Mouse (Mus musculus): ENCODE data around the gene Piwil4. TPM values are rescaled to one million over a fixed set of nuclear protein-coding genes. Genes with fewer than 3 reads are reported as not detected.

Piwil4 gene
- 0.19 and 0.43 TPM in 2 replicates for polyA plus RNA-seq (2015; fragmentation: Nextera tagmentation; extraction: Ambion mirVana)

- 88% methylated on average over 19 of the region's 19 CpGs for WGBS
- Histone ChIP-seq H3K9ac (replicated peaks) (no peak within 1 kb of the TSS), H3K36me3 (no peaks in the 10 kb centered on the region), H3K4me2 (replicated peaks) (no peak within 1 kb of the TSS), H3K9me3 (no peaks in the 10 kb centered on the region), H3K4me3 (replicated peaks) (no peak within 1 kb of the TSS), H3K4me1 (replicated peaks) (no peaks in the 10 kb centered on the region), H3K27me3 (no peaks in the 10 kb centered on the region), H3K27ac (no peak within 1 kb of the TSS)
- no peak for ATAC-seq
Observed at GRCm38 (mm10) chr9:14740151-14740924, at the start of gene Piwil4. Gene Piwil4, minus strand, starts transcription at chr9:14740733.

DNA sequence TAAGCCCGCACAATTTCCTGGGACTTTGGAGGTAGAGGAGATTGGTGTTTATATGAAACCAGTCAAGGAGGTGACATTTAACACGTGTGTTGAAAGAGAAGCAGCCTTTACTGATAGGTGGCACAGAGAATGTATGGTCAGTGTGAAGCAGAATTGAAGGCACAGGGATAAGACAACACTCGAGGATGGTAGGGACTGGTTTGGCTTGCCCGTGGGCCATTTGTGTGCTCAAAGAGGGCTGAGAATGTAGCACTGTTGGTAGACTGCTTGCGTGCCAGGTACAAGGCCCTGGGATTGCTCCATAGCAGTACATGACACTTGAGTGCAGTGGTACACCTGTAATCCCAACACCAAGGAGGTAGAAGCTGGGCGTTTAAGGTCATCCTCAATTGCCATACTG lies 46.8 kb upstream of the Piwil4 start:
- Histone ChIP-seq H3K4me1 (replicated peaks) (peaks cover 16% of the 10 kb centered on the region), H3K27me3 (no peaks in the 10 kb centered on the region), H3K4me2 (replicated peaks) (no peak overlapping the region), H3K4me3 (replicated peaks) (no peak overlapping the region), H3K27ac (no peak overlapping the region), H3K9me3 (no peaks in the 10 kb centered on the region), H3K9ac (replicated peaks) (no peak overlapping the region), H3K36me3 (peaks cover 39% of the 10 kb centered on the region)
- WGBS = 89% methylated on average over 6 of the region's 6 CpGs
- no peak for ATAC-seq

DNA sequence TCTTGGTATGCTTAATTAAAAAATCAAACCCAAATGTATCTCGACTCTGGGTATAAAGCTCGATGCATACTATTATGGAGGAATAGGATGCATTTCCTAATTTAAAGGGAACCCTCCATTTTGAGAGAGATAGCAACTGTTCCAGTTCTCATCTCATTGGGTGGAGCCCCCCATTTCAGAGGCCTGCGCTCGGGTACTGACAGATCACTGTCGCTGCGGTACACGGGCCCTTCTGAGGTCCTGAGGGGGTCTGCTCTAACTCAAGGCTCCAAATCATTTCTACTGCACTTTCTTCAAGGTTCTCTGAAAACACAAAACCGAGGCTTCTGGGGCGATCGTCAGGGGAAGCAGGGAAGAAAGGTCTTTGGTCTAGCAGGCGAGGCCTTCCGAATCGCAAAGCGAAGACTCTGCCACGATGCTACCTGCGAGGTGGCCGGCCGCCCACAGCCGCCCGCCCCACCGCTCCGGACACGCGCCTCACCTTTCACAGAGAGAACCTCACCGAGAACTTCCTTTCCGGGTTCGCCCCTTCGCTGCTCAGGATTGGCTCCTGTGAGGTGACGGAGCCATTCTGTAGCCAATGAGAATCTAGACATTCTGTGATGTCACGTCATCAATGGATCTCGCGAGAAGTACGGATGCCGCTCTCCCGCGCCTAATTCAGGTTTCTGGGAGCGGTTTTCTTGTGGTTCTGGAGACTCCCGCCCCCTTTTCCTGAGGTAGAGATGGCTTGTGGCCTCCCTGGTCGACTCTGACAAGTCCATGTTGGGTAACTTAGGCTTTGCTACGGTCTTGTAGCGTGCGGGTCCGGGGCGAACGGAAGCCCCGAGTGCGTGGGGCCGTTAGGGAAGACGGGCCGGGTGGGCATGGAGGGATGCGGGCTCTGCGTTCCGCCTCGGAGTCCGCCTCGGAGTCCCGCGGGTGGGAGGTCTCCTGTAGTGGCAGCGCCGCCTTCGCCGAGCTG lies 43.8 kb upstream of the Piwil4 start, which contains the start of the genes Mre11a and Ankrd49:
Gene Mre11a (plus strand): TSS at position 616 of the 964 bp plus-strand sequence.
Gene Ankrd49 (minus strand): TSS at position 818 of the 964 bp plus-strand sequence.
- under 1% methylated on average over 62 of the region's 62 CpGs for WGBS
- ATAC-seq = peak; percentile 99

DNA sequence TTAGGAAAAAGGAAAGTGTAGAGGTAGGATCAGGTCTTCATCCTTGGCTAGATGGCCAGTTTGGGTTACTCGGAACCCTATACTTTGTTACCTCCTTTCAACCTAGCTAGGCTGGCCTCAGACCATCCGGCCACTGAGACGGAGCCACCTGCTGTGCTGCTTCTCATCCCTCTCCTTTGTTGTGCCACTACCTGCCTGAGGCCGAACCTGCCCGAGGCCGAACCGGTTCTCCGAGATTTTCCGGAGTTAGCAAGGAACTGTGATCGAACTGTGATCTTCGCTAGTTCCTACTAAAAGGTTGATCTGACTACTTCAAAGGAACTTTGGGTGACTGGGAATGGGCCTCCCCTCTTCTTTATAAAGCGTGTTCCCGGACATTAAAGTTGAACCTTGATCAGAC lies 37.8 kb upstream of the Piwil4 start:
- H3K4me2 ChIP-seq (replicated peaks) = no peak overlapping the region
- WGBS = 48% methylated on average over 13 of the region's 13 CpGs
- no peaks in the 10 kb centered on the region for H3K4me1 ChIP-seq (replicated peaks)
- peaks cover 17% of the 10 kb centered on the region for H3K36me3 ChIP-seq
- no peak for ATAC-seq
- no peak overlapping the region for H3K4me3 ChIP-seq (replicated peaks)
- H3K9ac ChIP-seq (replicated peaks) = no peak overlapping the region
- H3K27ac ChIP-seq = no peak overlapping the region
- no peaks in the 10 kb centered on the region for H3K27me3 ChIP-seq
- no peaks in the 10 kb centered on the region for H3K9me3 ChIP-seq

More for the DNA sequence above, 43.8 kb upstream of the Piwil4 start, which contains the start of the genes Mre11a and Ankrd49:
- Histone ChIP-seq H3K27me3 (no peaks in the 10 kb centered on the region), H3K9me3 (no peaks in the 10 kb centered on the region), H3K9ac (replicated peaks) (peak within 1 kb of the TSS; percentile 91), H3K36me3 (peaks cover 39% of the 10 kb centered on the region), H3K4me1 (replicated peaks) (peaks cover 16% of the 10 kb centered on the region), H3K27ac (peak within 1 kb of the TSS; percentile 88), H3K4me3 (replicated peaks) (peak within 1 kb of the TSS; percentile 77), H3K4me2 (replicated peaks) (peak within 1 kb of the TSS; percentile 85)

DNA sequence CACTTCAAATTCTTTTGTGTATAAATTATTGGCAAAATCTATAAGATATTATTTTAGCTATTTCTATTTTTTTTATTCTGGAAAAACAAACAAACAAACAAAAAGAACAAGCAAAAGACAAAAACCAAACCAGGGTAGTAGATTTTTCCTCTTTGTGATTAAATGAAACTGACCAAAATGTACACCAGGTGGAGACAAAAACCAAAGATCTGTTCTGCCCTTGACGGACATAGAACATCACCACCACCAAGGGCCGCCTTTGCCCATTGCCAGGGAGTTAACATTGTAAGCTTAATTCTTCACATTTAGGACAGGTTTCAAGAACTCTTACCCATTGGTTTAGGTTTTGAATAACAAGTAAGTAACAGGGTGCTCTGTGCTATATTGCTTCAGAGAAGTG lies 33.3 kb upstream of the Piwil4 start:
- no peak overlapping the region for H3K27ac ChIP-seq
- H3K4me2 ChIP-seq (replicated peaks) = no peak overlapping the region
- no peaks in the 10 kb centered on the region for H3K36me3 ChIP-seq
- H3K9ac ChIP-seq (replicated peaks) = no peak overlapping the region
- H3K9me3 ChIP-seq = no peaks in the 10 kb centered on the region
- H3K4me3 ChIP-seq (replicated peaks) = no peak overlapping the region
- H3K27me3 ChIP-seq = 0 out of 2 replicates have a peak, but pooled peaks cover 3% of the 10 kb centered on the region
- H3K4me1 ChIP-seq (replicated peaks) = peaks cover 19% of the 10 kb centered on the region
- no peak for ATAC-seq
- WGBS = 68% methylated on average over 2 of the region's 2 CpGs

DNA sequence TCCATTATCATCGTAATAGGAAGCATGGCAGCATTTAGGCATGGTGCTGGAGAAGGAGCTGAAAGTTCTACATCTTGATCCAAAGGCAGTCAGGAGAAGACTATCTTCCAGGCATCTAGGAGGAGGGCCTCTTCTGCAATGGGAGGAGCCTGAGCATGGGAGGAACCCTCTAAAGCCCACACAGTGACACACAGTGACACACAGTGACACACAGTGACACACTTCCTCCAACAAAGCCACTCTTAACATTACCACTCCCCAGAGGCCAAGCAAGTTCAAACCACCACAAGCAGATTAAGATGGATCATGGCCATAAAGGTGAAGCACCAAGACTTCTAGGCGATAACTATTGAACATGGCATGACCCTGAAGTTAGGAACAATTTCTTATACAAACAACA lies 31.5 kb upstream of the Piwil4 start:
- WGBS = 90% methylated on average over 2 of the region's 2 CpGs
- no peak overlapping the region for H3K4me3 ChIP-seq (replicated peaks)
- H3K4me1 ChIP-seq (replicated peaks) = peaks cover 25% of the 10 kb centered on the region
- H3K36me3 ChIP-seq = no peaks in the 10 kb centered on the region
- no peak overlapping the region for H3K27ac ChIP-seq
- H3K9ac ChIP-seq (replicated peaks) = no peak overlapping the region
- H3K4me2 ChIP-seq (replicated peaks) = no peak overlapping the region
- ATAC-seq = no peak
- 0 out of 2 replicates have a peak, but pooled peaks cover 3% of the 10 kb centered on the region for H3K27me3 ChIP-seq
- H3K9me3 ChIP-seq = no peaks in the 10 kb centered on the region

DNA sequence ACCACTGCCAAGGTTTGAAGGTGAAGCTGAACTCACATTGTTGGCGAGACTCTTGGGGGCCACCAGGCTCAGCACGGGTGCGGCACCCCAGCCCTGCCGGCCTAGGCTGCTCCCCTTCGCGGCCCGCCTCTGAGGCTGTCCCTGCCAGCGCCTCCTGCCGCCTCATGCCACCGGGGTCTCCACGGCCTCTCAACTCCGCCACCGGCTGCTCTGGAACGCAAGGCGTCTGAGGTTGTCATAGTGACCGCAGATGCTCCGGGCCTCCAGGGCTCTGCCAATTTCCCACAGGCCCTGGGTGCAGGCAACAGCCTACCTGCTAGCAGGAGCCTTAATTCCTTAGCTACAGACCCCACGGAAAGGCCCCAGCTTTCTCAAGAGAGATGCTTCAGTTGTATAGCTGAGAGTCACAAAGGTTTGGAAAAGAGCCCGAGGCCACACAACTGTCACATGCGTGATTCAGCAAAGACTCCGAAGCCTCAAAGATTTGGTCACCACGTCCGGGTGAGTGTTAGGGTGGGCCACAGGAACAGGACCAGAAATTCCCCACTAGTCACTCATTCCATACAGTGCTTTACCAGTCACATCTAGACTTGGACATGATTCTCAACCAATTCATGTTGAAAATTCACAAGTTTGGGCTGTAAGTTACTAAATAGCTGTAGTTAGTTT lies 30.4 kb upstream of the Piwil4 start, which contains the start of gene 1700012B09Rik:
Gene 1700012B09Rik (minus strand): TSS at position 228 of the 669 bp plus-strand sequence.
- no peak within 1 kb of the TSS for H3K27ac ChIP-seq
- H3K4me1 ChIP-seq (replicated peaks) = peaks cover 25% of the 10 kb centered on the region
- H3K4me3 ChIP-seq (replicated peaks) = no peak within 1 kb of the TSS
- 16% methylated on average over 23 of the region's 23 CpGs for WGBS
- H3K9ac ChIP-seq (replicated peaks) = no peak within 1 kb of the TSS
- no peaks in the 10 kb centered on the region for H3K9me3 ChIP-seq
- 0 out of 2 replicates have a peak, but pooled peaks cover 3% of the 10 kb centered on the region for H3K27me3 ChIP-seq
- no peaks in the 10 kb centered on the region for H3K36me3 ChIP-seq
- ATAC-seq = peak; percentile 88
- peak within 1 kb of the TSS; percentile 34 for H3K4me2 ChIP-seq (replicated peaks)

- Histone ChIP-seq H3K36me3 (no peaks in the 10 kb centered on the region), H3K9me3 (no peaks in the 10 kb centered on the region), H3K27me3 (0 out of 2 replicates have a peak, but pooled peaks cover 3% of the 10 kb centered on the region), H3K9ac (replicated peaks) (no peak overlapping the region), H3K4me3 (replicated peaks) (no peak overlapping the region), H3K27ac (no peak overlapping the region), H3K4me1 (replicated peaks) (peaks cover 25% of the 10 kb centered on the region), H3K4me2 (replicated peaks) (no peak overlapping the region)
- no peak for ATAC-seq
- 50% methylated on average over 6 of the region's 6 CpGs for WGBS
Observed at GRCm38 (mm10) chr9:14769811-14770210, 29.3 kb upstream of the Piwil4 start.

DNA sequence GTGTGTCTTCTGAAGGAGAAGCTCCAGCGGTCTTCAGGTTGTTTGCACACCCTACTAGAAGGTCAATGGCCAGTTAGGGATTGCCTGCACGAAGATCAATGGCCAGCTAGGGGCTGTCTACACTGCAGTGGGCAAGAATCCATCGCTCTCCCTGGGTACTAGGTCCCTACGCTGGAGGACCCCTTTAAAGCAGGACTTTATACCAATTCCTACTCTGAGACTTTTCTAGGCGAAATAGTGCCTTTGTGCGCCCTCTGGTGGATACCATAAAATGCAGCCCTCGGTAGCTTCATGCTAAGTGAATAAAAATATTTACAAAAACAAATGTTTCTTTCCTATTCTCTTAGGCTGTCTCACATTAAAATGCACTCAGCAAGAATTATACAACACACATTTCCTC lies 24.2 kb upstream of the Piwil4 start:
- 26% methylated on average over 7 of the region's 7 CpGs for WGBS
- no peak overlapping the region for H3K4me2 ChIP-seq (replicated peaks)
- no peak overlapping the region for H3K4me3 ChIP-seq (replicated peaks)
- H3K4me1 ChIP-seq (replicated peaks) = peaks cover 11% of the 10 kb centered on the region
- no peaks in the 10 kb centered on the region for H3K27me3 ChIP-seq
- no peaks in the 10 kb centered on the region for H3K9me3 ChIP-seq
- ATAC-seq = peak; percentile 67; the same call in 1 of the 2 replicates
- no peaks in the 10 kb centered on the region for H3K36me3 ChIP-seq
- no peak overlapping the region for H3K27ac ChIP-seq
- no peak overlapping the region for H3K9ac ChIP-seq (replicated peaks)

DNA sequence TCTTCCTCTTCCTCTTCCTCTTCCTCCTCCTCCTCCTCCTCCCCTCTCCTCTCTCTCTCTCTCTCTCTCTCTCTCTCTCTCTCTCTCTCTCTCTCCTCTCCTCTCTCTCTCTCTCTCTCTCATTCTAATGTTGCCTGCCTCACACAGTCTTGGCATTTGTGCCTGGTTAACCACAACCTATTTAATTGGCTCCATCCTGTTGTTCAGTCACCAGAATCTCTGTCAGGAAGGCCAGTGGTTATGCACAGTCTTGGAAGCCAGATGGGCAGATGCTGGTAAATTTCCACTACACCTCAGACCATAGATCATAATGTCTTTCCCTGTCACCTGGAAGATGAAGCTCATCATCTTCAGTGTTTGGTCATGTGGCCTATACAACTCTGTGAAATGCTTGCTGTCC lies 18.7 kb upstream of the Piwil4 start:
- H3K36me3 ChIP-seq = no peaks in the 10 kb centered on the region
- no peak overlapping the region for H3K4me3 ChIP-seq (replicated peaks)
- no peaks in the 10 kb centered on the region for H3K9me3 ChIP-seq
- no peak overlapping the region for H3K9ac ChIP-seq (replicated peaks)
- H3K4me1 ChIP-seq (replicated peaks) = no peaks in the 10 kb centered on the region
- H3K27ac ChIP-seq = no peak overlapping the region
- no peak for ATAC-seq
- no peak overlapping the region for H3K4me2 ChIP-seq (replicated peaks)
- no peaks in the 10 kb centered on the region for H3K27me3 ChIP-seq

DNA sequence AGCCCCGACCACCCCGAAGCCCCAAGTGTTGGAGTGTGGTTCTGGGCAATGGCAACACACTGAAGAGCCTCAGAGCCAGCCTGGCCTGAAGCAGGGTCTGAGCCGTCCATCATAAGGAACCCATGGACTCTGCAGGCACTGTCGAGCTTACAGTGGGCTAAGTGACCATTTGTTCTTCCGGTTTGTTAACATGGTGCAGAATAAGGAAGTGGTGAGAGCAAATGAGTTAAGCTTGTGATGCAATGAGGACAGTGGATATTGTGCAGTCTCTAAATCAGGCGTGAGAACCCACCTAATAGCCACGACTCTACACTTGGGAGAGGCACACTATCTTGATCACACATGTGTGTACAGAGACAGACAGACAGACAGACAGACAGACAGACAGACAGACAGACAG lies 18.1 kb upstream of the Piwil4 start:
- WGBS = 80% methylated on average over 7 of the region's 7 CpGs
- no peak overlapping the region for H3K4me2 ChIP-seq (replicated peaks)
- no peak overlapping the region for H3K9ac ChIP-seq (replicated peaks)
- H3K27ac ChIP-seq = no peak overlapping the region
- H3K4me3 ChIP-seq (replicated peaks) = no peak overlapping the region
- no peaks in the 10 kb centered on the region for H3K27me3 ChIP-seq
- no peak for ATAC-seq
- H3K36me3 ChIP-seq = no peaks in the 10 kb centered on the region
- no peaks in the 10 kb centered on the region for H3K4me1 ChIP-seq (replicated peaks)
- H3K9me3 ChIP-seq = no peaks in the 10 kb centered on the region
